Mouse (Mus musculus): ENCODE data around the gene Fkbp5.

DNA sequence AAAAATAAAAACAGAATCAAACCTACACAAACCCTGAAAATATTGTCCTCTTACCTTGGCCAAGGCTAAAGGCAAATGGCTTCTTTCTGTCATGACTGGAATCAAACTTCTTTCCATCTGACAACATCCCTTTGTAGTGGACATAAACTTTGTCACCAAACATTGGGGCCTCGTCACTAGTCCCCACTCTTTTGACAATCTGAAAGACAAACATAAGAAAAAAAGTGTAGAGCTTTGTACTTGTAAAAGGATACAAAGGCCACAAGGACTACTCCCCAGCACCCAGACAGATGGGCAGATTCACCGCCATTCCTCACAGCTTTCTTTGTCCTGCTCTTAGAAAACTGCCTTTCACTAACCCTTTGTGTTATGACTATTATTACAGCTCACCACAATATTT is 79.4 kb downstream of the Fkbp5 start:
- no peak for TF ChIP-seq POLR2A (IDR thresholded peaks at IDR 0.05; ENCODE audit: borderline replicate concordance, control insufficient read depth, low read depth, low read length)
- no peak for TF ChIP-seq CTCF (IDR thresholded peaks at IDR 0.05; ENCODE audit: control insufficient read depth, insufficient read depth, low read length)
